Mouse (Mus musculus): ENCODE results near the gene Trim11. TPM values are rescaled to one million over a fixed set of nuclear protein-coding genes. Genes with fewer than 3 reads are reported as not detected.

Trim11 gene
- polyA plus RNA-seq, 1 experiment from 2014 or later: 20.4 TPM

DNA sequence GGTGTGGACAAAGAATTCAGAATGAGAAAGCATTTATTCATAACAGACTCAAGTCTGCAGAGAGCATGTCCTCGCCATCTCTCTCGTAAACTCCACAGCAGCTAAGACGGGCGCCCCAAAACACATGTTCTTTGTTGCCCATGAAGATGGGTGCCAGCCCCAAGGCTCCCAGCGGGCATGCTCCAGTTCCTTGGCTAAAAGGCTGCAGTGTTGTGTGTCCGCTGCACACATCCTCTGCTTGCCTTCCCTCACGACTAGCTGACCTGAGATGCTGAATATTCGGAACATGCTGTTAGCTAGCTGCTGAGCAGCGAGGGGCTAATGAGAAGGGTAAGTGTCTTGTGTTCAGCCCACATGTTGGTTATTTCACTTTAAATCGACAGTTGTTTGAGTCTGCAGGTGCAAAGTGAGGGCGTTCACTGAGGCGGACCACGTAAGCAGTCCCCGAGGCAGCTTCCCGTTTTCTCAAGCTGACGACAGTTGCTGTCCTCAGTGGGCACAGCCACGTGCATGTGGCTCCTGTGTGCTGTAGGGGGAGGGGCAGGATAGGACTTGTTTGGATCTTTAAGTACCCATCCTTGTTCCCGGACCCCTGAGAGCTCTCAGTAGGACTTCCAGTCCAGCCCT, 4.7 kb downstream of the Trim11 start:
- ATAC-seq (ENCODE audit: low read depth): no peak
- no peaks in the 10 kb centered on the region for H3K27me3 ChIP-seq (ENCODE audit: control insufficient read depth, insufficient read depth, low read length)
- no peaks in the 10 kb centered on the region for H3K9me3 ChIP-seq (ENCODE audit: control insufficient read depth, low read length)
- no peak overlapping the region for H3K4me2 ChIP-seq (ENCODE audit: low read depth, low read length)
- 84% methylated on average over 18 of the region's 18 CpGs for WGBS
- H3K27ac ChIP-seq (ENCODE audit: low read depth, low read length): no peak overlapping the region
- no peak overlapping the region for H3K9ac ChIP-seq (replicated peaks; ENCODE audit: low read depth, low read length)
- peaks cover 18% of the 10 kb centered on the region for H3K4me1 ChIP-seq (ENCODE audit: control insufficient read depth, insufficient read depth, low read length)
- H3K36me3 ChIP-seq (ENCODE audit: control insufficient read depth, insufficient read depth, low read length): peaks cover 25% of the 10 kb centered on the region
- no peak overlapping the region for H3K4me3 ChIP-seq (ENCODE audit: low read depth, low read length)

DNA sequence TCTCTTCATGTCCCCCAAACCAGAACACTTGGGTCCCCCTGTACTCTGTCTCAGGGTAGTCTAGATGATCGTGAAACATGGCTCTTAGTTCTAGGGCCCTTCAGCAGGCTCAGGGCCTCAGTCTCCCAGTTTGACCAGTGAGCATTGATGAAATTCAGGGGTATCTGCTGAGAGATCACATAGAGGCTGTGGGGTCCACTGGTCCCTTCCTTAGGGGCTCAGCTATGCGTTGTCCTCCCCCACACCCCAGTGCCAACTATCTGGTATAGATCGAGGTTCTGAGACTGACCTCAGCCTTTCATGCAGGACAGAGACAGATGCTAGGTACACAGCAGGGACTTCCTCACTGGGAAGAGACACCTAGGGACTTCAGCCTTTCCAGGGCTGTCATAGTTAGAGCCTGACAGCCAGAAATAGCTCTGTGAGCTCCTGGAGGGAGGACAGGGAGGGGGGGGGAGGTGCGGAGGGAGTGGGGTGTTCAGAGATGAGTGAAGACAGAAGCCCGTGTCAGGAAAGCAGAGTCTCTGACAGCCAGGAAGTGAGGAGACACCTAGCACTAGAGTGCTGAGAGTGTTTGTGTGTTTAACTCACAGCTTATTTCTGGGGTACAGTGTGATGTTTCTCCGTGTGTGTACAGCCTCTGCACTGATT, 5.9 kb downstream of the Trim11 start:
- Histone ChIP-seq H3K4me2 (ENCODE audit: low read depth, low read length) (no peak overlapping the region), H3K9me3 (ENCODE audit: control insufficient read depth, low read length) (no peaks in the 10 kb centered on the region), H3K9ac (replicated peaks; ENCODE audit: low read depth, low read length) (no peak overlapping the region), H3K36me3 (ENCODE audit: control insufficient read depth, insufficient read depth, low read length) (peaks cover 31% of the 10 kb centered on the region), H3K4me1 (ENCODE audit: control insufficient read depth, insufficient read depth, low read length) (peaks cover 16% of the 10 kb centered on the region), H3K4me3 (ENCODE audit: low read depth, low read length) (no peak overlapping the region), H3K27ac (ENCODE audit: low read depth, low read length) (no peak overlapping the region), H3K27me3 (ENCODE audit: control insufficient read depth, insufficient read depth, low read length) (no peaks in the 10 kb centered on the region)
- 96% methylated on average over 6 of the region's 6 CpGs for WGBS
- no peak for ATAC-seq (ENCODE audit: low read depth)

DNA sequence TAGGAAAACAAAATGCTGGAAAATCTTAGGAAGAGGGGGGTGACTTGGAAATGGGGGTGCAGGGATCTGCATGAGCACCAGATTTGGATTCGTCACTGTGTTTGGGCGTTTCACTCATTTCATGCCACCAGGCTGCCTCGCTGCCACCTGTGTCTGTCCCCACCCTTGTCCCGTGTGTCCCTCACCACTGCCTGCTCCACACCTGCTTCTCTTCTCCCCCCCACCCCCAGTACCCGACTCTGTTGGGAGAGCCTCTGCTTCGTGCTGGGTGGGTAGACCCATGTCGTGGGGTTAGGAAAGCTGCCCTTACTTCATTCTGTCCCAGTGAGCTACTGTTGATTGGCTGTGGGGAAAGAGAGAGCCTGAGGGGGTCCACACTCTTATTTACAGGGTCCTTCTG, 6.8 kb downstream of the Trim11 start:
- Histone ChIP-seq H3K9ac (replicated peaks; ENCODE audit: low read depth, low read length) (no peak overlapping the region), H3K9me3 (ENCODE audit: control insufficient read depth, low read length) (no peaks in the 10 kb centered on the region), H3K27me3 (ENCODE audit: control insufficient read depth, insufficient read depth, low read length) (no peaks in the 10 kb centered on the region), H3K36me3 (ENCODE audit: control insufficient read depth, insufficient read depth, low read length) (peaks cover 39% of the 10 kb centered on the region), H3K4me1 (ENCODE audit: control insufficient read depth, insufficient read depth, low read length) (peaks cover 8% of the 10 kb centered on the region), H3K4me2 (ENCODE audit: low read depth, low read length) (no peak overlapping the region), H3K4me3 (ENCODE audit: low read depth, low read length) (no peak overlapping the region), H3K27ac (ENCODE audit: low read depth, low read length) (no peak overlapping the region)
- WGBS: 95% methylated on average over 7 of the region's 7 CpGs
- no peak for ATAC-seq (ENCODE audit: low read depth)

DNA sequence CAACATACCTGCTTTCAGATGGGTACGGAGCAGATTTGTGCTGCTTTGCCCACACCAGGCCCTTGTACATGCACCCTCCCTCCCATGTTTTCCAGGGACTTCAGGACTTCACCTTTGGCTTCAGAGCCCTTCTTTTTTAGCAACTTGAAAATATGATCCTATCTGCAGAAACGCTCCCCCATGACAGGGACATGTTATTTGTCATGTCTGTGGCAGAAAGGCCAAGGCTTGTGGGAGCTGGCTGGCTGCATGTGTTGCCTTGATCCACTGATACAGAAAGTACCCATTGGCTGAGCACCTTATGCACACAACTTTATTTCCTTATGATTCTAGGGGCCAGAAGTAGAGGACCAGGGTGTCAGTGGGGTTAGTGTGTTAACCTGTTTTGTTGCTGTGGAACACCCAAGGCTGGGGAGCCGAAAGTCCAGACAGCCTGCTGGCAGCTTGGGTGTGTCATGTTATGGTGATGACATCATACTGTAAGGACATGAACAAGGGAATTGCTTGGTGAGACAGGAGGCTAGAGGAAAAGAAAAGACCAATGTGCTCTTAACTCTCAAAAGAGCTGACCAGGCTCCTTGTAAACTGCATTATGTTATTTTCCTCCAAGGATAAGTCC, 7.5 kb downstream of the Trim11 start:
- Histone ChIP-seq H3K9me3 (ENCODE audit: control insufficient read depth, low read length) (no peaks in the 10 kb centered on the region), H3K27me3 (ENCODE audit: control insufficient read depth, insufficient read depth, low read length) (no peaks in the 10 kb centered on the region), H3K4me1 (ENCODE audit: control insufficient read depth, insufficient read depth, low read length) (peaks cover 1% of the 10 kb centered on the region; the same call in 1 of the 2 replicates), H3K27ac (ENCODE audit: low read depth, low read length) (no peak overlapping the region), H3K9ac (replicated peaks; ENCODE audit: low read depth, low read length) (no peak overlapping the region), H3K36me3 (ENCODE audit: control insufficient read depth, insufficient read depth, low read length) (peaks cover 46% of the 10 kb centered on the region), H3K4me3 (ENCODE audit: low read depth, low read length) (no peak overlapping the region), H3K4me2 (ENCODE audit: low read depth, low read length) (no peak overlapping the region)
- 100% methylated on average over 3 of the region's 3 CpGs for WGBS
- no peak for ATAC-seq (ENCODE audit: low read depth)

DNA sequence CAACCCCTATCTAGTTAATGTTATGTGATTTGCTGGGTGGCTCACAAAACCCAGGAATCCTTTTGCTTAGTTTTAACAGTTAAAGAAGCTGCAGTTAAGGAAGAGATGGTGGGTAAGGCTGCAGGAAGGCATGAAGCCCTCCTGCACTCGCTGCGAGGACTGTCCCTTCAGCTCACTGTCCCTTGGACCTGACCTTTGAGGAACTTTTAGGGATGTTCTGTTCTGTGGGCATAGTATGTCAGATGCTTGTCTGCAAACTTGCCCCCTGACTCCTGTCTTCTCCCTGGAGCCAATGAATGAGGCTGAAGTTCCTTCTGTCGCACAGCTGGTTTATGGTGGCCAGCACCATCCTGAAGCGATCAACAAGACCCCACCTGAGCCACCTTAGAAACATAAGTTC, 11.3 kb downstream of the Trim11 start:
- Histone ChIP-seq H3K4me2 (ENCODE audit: low read depth, low read length) (no peak overlapping the region), H3K27ac (ENCODE audit: low read depth, low read length) (no peak overlapping the region), H3K9me3 (ENCODE audit: control insufficient read depth, low read length) (no peaks in the 10 kb centered on the region), H3K36me3 (ENCODE audit: control insufficient read depth, insufficient read depth, low read length) (peaks cover 41% of the 10 kb centered on the region), H3K27me3 (ENCODE audit: control insufficient read depth, insufficient read depth, low read length) (no peaks in the 10 kb centered on the region), H3K4me3 (ENCODE audit: low read depth, low read length) (no peak overlapping the region), H3K9ac (replicated peaks; ENCODE audit: low read depth, low read length) (no peak overlapping the region), H3K4me1 (ENCODE audit: control insufficient read depth, insufficient read depth, low read length) (no peaks in the 10 kb centered on the region)
- WGBS: 99% methylated on average over 4 of the region's 4 CpGs
- no peak for ATAC-seq (ENCODE audit: low read depth)

DNA sequence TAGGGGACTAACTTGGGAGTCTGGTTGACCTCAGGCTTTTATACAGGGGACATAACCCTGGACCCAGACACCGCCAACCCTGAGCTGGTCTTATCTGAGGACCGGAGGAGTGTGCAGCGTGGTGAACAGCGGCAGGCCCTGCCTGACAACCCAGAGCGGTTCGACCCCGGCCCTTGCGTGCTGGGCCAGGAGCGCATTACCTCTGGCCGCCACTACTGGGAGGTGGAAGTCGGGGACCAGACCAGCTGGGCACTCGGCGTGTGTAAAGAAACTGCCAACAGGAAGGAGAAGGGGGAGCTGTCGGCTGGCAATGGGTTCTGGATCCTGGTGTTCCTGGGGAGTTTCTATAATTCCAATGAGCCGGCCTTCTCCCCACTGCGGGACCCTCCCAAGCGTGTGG, 12.2 kb downstream of the Trim11 start:
- Histone ChIP-seq H3K4me1 (ENCODE audit: control insufficient read depth, insufficient read depth, low read length) (no peaks in the 10 kb centered on the region), H3K9ac (replicated peaks; ENCODE audit: low read depth, low read length) (no peak overlapping the region), H3K4me3 (ENCODE audit: low read depth, low read length) (no peak overlapping the region), H3K9me3 (ENCODE audit: control insufficient read depth, low read length) (no peaks in the 10 kb centered on the region), H3K27ac (ENCODE audit: low read depth, low read length) (no peak overlapping the region), H3K4me2 (ENCODE audit: low read depth, low read length) (no peak overlapping the region), H3K27me3 (ENCODE audit: control insufficient read depth, insufficient read depth, low read length) (peaks cover 4% of the 10 kb centered on the region; the same call in 1 of the 2 replicates), H3K36me3 (ENCODE audit: control insufficient read depth, insufficient read depth, low read length) (peaks cover 35% of the 10 kb centered on the region)
- ATAC-seq (ENCODE audit: low read depth): no peak
- WGBS: 89% methylated on average over 17 of the region's 17 CpGs

DNA sequence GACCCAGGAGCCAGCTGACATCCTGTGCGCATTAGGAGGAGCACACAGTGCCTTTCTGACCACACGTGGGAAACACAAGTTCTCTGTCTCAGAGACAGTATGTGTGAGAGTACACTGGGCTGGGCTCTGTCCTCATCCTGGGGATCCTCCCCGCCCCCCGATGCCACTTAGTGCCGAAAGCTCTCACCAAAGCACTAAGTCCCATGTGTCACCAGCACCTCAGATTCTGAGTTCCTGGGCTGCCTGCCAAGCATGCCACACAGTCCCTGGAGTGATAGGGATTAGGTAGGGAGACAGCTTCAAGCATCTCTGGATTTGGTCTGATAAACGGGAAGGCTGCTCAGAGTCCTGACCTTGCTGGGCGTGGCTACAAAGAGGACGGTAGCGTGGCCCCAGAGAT, 12.9 kb downstream of the Trim11 start:
- Histone ChIP-seq H3K9me3 (ENCODE audit: control insufficient read depth, low read length) (no peaks in the 10 kb centered on the region), H3K36me3 (ENCODE audit: control insufficient read depth, insufficient read depth, low read length) (peaks cover 34% of the 10 kb centered on the region), H3K27me3 (ENCODE audit: control insufficient read depth, insufficient read depth, low read length) (peaks cover 4% of the 10 kb centered on the region; the same call in 1 of the 2 replicates), H3K4me1 (ENCODE audit: control insufficient read depth, insufficient read depth, low read length) (no peaks in the 10 kb centered on the region), H3K4me2 (ENCODE audit: low read depth, low read length) (no peak overlapping the region), H3K9ac (replicated peaks; ENCODE audit: low read depth, low read length) (no peak overlapping the region), H3K27ac (ENCODE audit: low read depth, low read length) (no peak overlapping the region), H3K4me3 (ENCODE audit: low read depth, low read length) (no peak overlapping the region)
- WGBS: 89% methylated on average over 9 of the region's 9 CpGs
- no peak for ATAC-seq (ENCODE audit: low read depth)

DNA sequence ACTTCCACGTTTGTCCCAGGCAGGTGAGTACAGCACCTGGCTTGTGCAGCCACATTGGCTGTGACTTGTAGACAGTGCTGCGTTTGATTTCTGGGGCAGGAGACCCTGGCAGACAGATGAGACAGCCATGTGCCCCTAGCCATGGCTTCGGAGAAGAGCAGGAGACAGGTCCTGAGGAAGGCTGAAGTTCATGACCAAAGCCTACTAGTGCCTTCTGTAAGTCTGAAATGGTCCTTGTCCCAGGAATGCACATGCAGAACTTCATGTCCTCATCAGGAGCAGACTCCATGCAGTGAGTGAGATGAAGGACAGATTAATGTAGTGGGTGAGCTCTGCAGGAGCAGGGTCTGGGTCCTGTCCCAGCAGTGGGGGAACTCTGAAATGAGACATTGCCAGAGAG, 14.0 kb downstream of the Trim11 start:
- Histone ChIP-seq H3K4me1 (ENCODE audit: control insufficient read depth, insufficient read depth, low read length) (no peaks in the 10 kb centered on the region), H3K9me3 (ENCODE audit: control insufficient read depth, low read length) (no peaks in the 10 kb centered on the region), H3K27me3 (ENCODE audit: control insufficient read depth, insufficient read depth, low read length) (peaks cover 4% of the 10 kb centered on the region; the same call in 1 of the 2 replicates), H3K27ac (ENCODE audit: low read depth, low read length) (no peak overlapping the region), H3K36me3 (ENCODE audit: control insufficient read depth, insufficient read depth, low read length) (peaks cover 26% of the 10 kb centered on the region), H3K9ac (replicated peaks; ENCODE audit: low read depth, low read length) (no peak overlapping the region), H3K4me2 (ENCODE audit: low read depth, low read length) (no peak overlapping the region), H3K4me3 (ENCODE audit: low read depth, low read length) (no peak overlapping the region)
- ATAC-seq (ENCODE audit: low read depth): no peak
- WGBS: 81% methylated on average over 3 of the region's 3 CpGs

DNA sequence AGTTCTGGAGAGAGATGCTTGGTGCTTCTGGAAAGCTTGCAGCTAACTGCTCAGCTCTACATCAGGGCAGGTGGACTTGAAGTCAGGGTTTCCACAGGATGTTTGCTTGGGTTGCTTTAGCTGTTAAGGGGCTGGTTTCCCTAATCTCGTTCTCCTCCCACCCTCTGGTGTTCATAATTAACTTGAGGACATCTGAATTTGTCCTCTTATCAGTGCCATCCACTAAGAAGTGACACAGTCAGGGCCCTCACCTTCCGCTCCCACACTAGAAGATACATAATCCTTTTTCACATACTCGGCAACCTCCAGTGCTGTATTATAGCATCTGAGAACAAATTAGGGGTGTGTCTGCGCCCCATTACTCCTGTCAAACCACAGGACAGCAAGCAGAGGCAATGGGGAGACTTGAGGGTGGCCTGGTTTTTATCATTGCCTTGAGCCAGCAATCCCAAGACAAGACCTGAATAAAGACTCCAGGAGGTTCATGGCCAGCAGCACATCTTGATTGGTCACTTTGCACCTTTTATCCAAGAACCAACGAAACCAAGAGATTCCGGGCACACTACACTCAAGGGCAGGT, 15.3 kb downstream of the Trim11 start:
- ATAC-seq (ENCODE audit: low read depth): no peak
- WGBS: 83% methylated on average over 6 of the region's 6 CpGs

More for the DNA sequence above, 15.3 kb downstream of the Trim11 start:
- Histone ChIP-seq H3K27ac (ENCODE audit: low read depth, low read length) (no peak overlapping the region), H3K27me3 (ENCODE audit: control insufficient read depth, insufficient read depth, low read length) (peaks cover 4% of the 10 kb centered on the region; the same call in 1 of the 2 replicates), H3K36me3 (ENCODE audit: control insufficient read depth, insufficient read depth, low read length) (peaks cover 26% of the 10 kb centered on the region), H3K9me3 (ENCODE audit: control insufficient read depth, low read length) (no peaks in the 10 kb centered on the region), H3K4me1 (ENCODE audit: control insufficient read depth, insufficient read depth, low read length) (no peaks in the 10 kb centered on the region), H3K4me3 (ENCODE audit: low read depth, low read length) (no peak overlapping the region), H3K9ac (replicated peaks; ENCODE audit: low read depth, low read length) (no peak overlapping the region), H3K4me2 (ENCODE audit: low read depth, low read length) (no peak overlapping the region)

Measured in neural tube, embryonic 14.5 days (tissue).